Mouse (Mus musculus) spleen, adult 2 months (tissue): ENCODE results near the gene Them4.

ENCODE experiments used
- CTCF ChIP-seq: fragments of 200-500 bp; IDR thresholded peaks from 2 replicates; pipeline ENCODE4 v1.5.1; 2011; ENCODE audit warnings: mild to moderate bottlenecking, inconsistent platforms; ENCODE audit not compliant: insufficient read depth, insufficient read length, insufficient replicate concordance; ENCODE audit errors: extremely low read depth
- POLR2A ChIP-seq: fragments of 200-500 bp; IDR thresholded peaks from 2 replicates; pipeline ENCODE4 v1.6.1; 2011; ENCODE audit warnings: low read depth, low read length, inconsistent platforms

DNA sequence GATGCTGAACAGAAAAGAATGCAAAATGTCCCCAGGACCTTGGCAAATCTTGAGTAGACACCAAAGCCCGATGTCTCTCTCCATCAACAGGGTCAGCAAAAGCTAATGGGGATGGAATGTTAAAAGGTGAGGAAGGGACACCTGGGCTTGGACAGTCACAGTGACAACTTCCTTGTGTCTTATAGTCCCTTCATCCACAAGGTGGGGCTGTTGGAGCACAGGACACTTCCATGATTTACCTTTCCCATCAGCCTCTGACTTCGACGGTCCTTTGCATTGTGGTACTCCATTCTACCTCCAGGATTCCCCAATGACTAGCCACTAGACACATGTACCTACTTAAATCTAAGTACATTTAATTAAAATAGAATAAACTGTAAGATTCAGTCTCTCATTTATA lies 18.8 kb downstream of the Them4 start:
- no peak for TF ChIP-seq CTCF
- no peak for TF ChIP-seq POLR2A
